Mouse (Mus musculus): ENCODE results near the gene Tex2.

- TF ChIP-seq POLR2A (IDR thresholded peaks at IDR 0.05; ENCODE audit: low read depth, low read length) (no peak), CTCF (conservative IDR thresholded peaks at IDR 0.05; ENCODE audit: insufficient read depth, insufficient read length, low read depth, low read length) (no peak)
Measured at GRCm38 (mm10) chr11:106461145-106461932, 151.9 kb downstream of the Tex2 start.
